Mouse (Mus musculus): ENCODE measurements around the gene Gimap8. TPM values are rescaled to one million over a fixed set of nuclear protein-coding genes. Genes with fewer than 3 reads are reported as not detected.

The Gimap8 gene
- polyA plus RNA-seq (2015; fragmentation: Illumina TruSeq; extraction: RNeasy Lipid Tissue Mini Kit (QIAGEN cat#74804); ENCODE audit: insufficient read depth, low read depth, low replicate concordance) = 4.8 TPM

DNA sequence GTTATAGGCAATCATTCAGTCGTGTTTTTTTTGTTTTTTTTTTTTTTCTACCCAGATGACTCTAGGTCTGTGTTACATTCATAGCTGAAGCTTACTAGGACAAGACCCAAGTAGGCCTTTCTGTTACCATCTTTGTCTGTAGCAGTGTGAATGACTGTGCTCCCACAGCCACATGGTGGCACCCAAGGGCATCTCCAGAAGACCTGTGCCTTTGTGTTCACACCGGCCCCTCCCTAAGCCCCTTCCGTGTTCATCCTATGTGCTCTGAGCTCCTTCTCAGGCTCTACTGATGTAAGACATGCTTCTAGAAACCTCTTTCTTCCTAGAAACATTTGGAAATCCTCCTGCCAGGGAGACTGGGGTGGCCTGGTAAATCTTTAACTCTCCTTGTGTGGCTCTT is at the start of gene Gimap8:
Gimap8 (plus strand) TSS at position 240 of the 400 bp plus-strand sequence.

DNA sequence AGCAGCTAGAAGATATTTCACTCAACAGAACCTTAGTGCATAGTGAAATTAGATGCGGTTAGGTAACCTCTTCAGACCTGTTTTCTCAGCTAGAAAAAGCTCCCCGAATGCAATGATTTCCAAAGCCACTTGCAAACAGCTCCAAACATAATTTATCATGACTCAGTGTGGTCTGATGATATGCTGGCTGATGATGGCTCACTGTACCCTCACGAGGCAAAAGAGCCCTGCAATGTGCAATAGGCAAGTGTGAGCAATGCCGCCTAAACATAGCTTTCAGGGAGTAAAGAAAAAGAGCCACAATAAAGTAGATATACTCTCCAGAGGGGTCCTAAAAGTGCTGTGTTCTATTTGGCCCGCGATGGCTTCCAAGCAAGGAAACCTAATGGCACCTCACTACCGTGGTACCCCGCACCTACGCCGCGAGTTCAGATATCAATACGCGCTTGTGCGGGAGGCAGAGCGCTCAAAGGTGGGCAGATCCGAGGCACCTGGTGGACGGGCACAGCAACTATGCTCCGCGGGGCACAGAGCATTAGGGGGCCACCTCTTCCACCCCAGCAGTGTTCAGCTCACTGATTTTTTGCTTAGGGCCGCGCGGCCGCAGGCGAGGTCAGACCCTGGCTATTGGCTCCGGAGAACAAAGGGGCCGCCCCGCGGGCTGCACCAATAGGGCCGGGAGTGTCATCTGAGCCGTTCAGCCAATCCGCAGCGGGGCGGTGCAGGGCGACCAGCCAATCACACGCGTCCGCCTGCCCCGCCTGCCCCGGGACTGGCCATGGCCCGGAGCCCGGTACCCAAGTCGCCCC is 45.6 kb upstream of the Gimap8 start, which contains the start of gene Zfp775:
Zfp775 (plus strand) TSS at position 793 of the 809 bp plus-strand sequence.

DNA sequence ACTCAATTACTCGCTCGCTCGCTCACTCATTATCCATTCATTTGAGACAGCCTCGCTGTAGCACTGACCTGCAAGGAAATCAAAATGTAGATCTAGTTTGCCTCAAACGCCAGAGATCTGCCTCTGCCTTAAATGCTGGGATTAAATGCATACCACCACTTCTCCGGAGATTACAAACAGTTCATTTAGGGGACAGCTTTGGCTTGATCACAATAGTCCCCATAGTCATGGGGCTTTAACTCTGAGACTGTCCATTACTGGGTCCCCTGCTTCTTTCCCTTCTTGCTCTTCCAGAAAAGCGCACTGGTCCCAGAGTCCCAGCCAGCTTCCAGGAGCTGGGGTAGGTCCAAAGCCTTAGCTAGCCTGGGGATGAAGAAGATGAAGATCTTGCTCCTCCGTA is 20.6 kb upstream of the Gimap8 start, which contains the start of gene AI854703:
AI854703 (plus strand) TSS at position 301 of the 400 bp plus-strand sequence.

DNA sequence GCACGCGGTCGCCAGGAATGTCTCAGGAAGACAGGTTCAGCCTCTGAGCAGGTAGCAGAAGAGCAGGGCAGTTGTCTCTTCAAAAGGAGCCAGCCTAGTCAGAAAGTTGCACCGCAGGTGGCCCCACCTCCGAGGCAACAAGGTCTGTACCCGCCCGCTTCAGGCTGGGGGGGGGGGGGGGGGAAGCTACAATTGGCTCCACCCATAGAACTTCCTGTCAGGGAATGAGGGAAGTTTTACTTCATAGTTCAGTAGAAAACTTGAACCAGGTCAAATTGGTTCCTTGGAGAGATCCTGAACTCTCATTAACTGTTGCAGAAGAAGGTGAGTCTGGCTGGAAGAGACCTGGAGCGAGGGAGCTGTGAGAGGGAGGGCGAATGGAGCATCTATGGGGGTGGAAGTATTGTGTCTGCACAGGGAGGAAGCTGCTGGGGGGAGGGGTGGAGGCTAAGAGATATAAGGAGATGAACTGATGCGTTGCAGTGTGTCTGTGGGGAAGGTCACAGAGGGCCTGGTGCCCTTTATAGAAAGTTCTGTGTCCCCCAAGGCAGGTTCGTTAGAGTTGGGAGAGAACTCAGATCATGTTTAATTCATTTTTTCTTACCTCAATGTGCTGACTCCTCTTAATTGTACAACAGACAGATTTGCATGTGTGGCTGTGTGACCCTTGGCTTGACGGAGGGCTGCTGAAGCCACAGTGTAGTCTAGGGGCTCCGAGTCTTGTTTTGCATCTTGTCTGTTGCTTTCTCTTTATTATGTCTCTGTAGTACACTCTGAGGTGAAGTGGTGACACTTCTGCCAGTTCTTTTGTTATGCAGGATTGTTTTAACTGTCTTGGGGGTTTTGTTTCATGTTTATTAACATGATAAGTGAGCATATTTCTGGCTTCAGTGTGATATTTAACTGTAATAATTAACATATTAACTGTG is 29.2 kb downstream of the Gimap8 start, which contains the start of gene Gimap9:
Gimap9 (plus strand) TSS at position 199 of the 929 bp plus-strand sequence.

DNA sequence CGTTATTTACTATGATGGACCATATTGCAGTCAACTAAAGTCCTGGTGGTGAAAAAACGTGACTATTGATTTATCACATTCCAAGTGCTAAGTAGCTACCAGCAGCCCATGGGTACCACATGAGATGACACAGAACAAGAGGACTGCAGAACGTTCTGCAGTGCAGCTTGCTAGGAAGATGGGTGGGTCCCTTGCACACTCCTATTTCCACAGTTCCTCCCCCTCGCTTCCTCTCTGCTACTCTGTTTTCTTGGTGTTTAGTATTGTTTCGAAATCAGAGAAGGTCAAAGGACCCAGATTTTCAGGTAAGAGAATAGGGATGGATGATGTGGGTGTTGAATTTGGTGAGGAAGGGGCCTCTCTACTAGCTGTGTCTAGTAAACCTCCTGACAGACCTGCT is 37.3 kb downstream of the Gimap8 start, which contains the start of gene Gimap4:
Gimap4 (plus strand) TSS at position 231 of the 400 bp plus-strand sequence.

Other genes starting within 250 kb of the Gimap8 start
- 10.7 TPM for gene Zfp467, start 201.4 kb upstream of the Gimap8 start, polyA plus RNA-seq (2015; fragmentation: Illumina TruSeq; extraction: RNeasy Lipid Tissue Mini Kit (QIAGEN cat#74804); ENCODE audit: insufficient read depth, low read depth, low replicate concordance)
- gene Sspo, start 199.0 kb upstream of the Gimap8 start, polyA plus RNA-seq (2015; fragmentation: Illumina TruSeq; extraction: RNeasy Lipid Tissue Mini Kit (QIAGEN cat#74804); ENCODE audit: insufficient read depth, low read depth, low replicate concordance) = 0.68 TPM
- gene Atp6v0e2, start 109.6 kb upstream of the Gimap8 start, polyA plus RNA-seq (2015; fragmentation: Illumina TruSeq; extraction: RNeasy Lipid Tissue Mini Kit (QIAGEN cat#74804); ENCODE audit: insufficient read depth, low read depth, low replicate concordance) = 9.6 TPM
- gene Lrrc61, start 92.4 kb upstream of the Gimap8 start, polyA plus RNA-seq (2015; fragmentation: Illumina TruSeq; extraction: RNeasy Lipid Tissue Mini Kit (QIAGEN cat#74804); ENCODE audit: insufficient read depth, low read depth, low replicate concordance) = 2.2 TPM
- gene Rarres2, start 74.4 kb upstream of the Gimap8 start, polyA plus RNA-seq (2015; fragmentation: Illumina TruSeq; extraction: RNeasy Lipid Tissue Mini Kit (QIAGEN cat#74804); ENCODE audit: insufficient read depth, low read depth, low replicate concordance) = 112 TPM
- not detected for gene Gm45021, start 57.6 kb upstream of the Gimap8 start, polyA plus RNA-seq (2015; fragmentation: Illumina TruSeq; extraction: RNeasy Lipid Tissue Mini Kit (QIAGEN cat#74804); ENCODE audit: insufficient read depth, low read depth, low replicate concordance)
- 4.4 TPM for gene Repin1, start 53.4 kb upstream of the Gimap8 start, polyA plus RNA-seq (2015; fragmentation: Illumina TruSeq; extraction: RNeasy Lipid Tissue Mini Kit (QIAGEN cat#74804); ENCODE audit: insufficient read depth, low read depth, low replicate concordance)
- not detected for gene Gm44965, start 53.3 kb upstream of the Gimap8 start, polyA plus RNA-seq (2015; fragmentation: Illumina TruSeq; extraction: RNeasy Lipid Tissue Mini Kit (QIAGEN cat#74804); ENCODE audit: insufficient read depth, low read depth, low replicate concordance)
- 0.96 TPM for gene Zfp775, start 45.2 kb upstream of the Gimap8 start, polyA plus RNA-seq (2015; fragmentation: Illumina TruSeq; extraction: RNeasy Lipid Tissue Mini Kit (QIAGEN cat#74804); ENCODE audit: insufficient read depth, low read depth, low replicate concordance)
- gene AI854703, start 20.5 kb upstream of the Gimap8 start, polyA plus RNA-seq (2015; fragmentation: Illumina TruSeq; extraction: RNeasy Lipid Tissue Mini Kit (QIAGEN cat#74804); ENCODE audit: insufficient read depth, low read depth, low replicate concordance) = not detected
- 4.9 TPM for gene Gimap9, start 28.9 kb downstream of the Gimap8 start, polyA plus RNA-seq (2015; fragmentation: Illumina TruSeq; extraction: RNeasy Lipid Tissue Mini Kit (QIAGEN cat#74804); ENCODE audit: insufficient read depth, low read depth, low replicate concordance)
- 21.8 TPM for gene Gimap4, start 37.3 kb downstream of the Gimap8 start, polyA plus RNA-seq (2015; fragmentation: Illumina TruSeq; extraction: RNeasy Lipid Tissue Mini Kit (QIAGEN cat#74804); ENCODE audit: insufficient read depth, low read depth, low replicate concordance)
- gene Gimap6, start 61.0 kb downstream of the Gimap8 start, polyA plus RNA-seq (2015; fragmentation: Illumina TruSeq; extraction: RNeasy Lipid Tissue Mini Kit (QIAGEN cat#74804); ENCODE audit: insufficient read depth, low read depth, low replicate concordance) = 20.6 TPM
- not detected for gene Gm28053, start 71.4 kb downstream of the Gimap8 start, polyA plus RNA-seq (2015; fragmentation: Illumina TruSeq; extraction: RNeasy Lipid Tissue Mini Kit (QIAGEN cat#74804); ENCODE audit: insufficient read depth, low read depth, low replicate concordance)
- not detected for gene Gimap7, start 71.4 kb downstream of the Gimap8 start, polyA plus RNA-seq (2015; fragmentation: Illumina TruSeq; extraction: RNeasy Lipid Tissue Mini Kit (QIAGEN cat#74804); ENCODE audit: insufficient read depth, low read depth, low replicate concordance)
- gene Gimap1, start 91.8 kb downstream of the Gimap8 start, polyA plus RNA-seq (2015; fragmentation: Illumina TruSeq; extraction: RNeasy Lipid Tissue Mini Kit (QIAGEN cat#74804); ENCODE audit: insufficient read depth, low read depth, low replicate concordance) = 4.0 TPM
- gene Gimap5, start 99.0 kb downstream of the Gimap8 start, polyA plus RNA-seq (2015; fragmentation: Illumina TruSeq; extraction: RNeasy Lipid Tissue Mini Kit (QIAGEN cat#74804); ENCODE audit: insufficient read depth, low read depth, low replicate concordance) = 4.9 TPM
- gene Gimap3, start 123.6 kb downstream of the Gimap8 start, polyA plus RNA-seq (2015; fragmentation: Illumina TruSeq; extraction: RNeasy Lipid Tissue Mini Kit (QIAGEN cat#74804); ENCODE audit: insufficient read depth, low read depth, low replicate concordance) = 2.9 TPM
- 37.5 TPM for gene Tmem176a, start 193.7 kb downstream of the Gimap8 start, polyA plus RNA-seq (2015; fragmentation: Illumina TruSeq; extraction: RNeasy Lipid Tissue Mini Kit (QIAGEN cat#74804); ENCODE audit: insufficient read depth, low read depth, low replicate concordance)
- gene Tmem176b, start 194.3 kb downstream of the Gimap8 start, polyA plus RNA-seq (2015; fragmentation: Illumina TruSeq; extraction: RNeasy Lipid Tissue Mini Kit (QIAGEN cat#74804); ENCODE audit: insufficient read depth, low read depth, low replicate concordance) = 73.9 TPM
- gene Aoc1, start 225.7 kb downstream of the Gimap8 start, polyA plus RNA-seq (2015; fragmentation: Illumina TruSeq; extraction: RNeasy Lipid Tissue Mini Kit (QIAGEN cat#74804); ENCODE audit: insufficient read depth, low read depth, low replicate concordance) = not detected

All from pancreas, adult 10 weeks (tissue).